Mouse (Mus musculus) liver, embryonic 14.5 days (tissue): ENCODE measurements around the gene Itpk1. TPM values are rescaled to one million over a fixed set of nuclear protein-coding genes. Genes with fewer than 3 reads are reported as not detected.

Experiments used
- ATAC-seq: fragments of 200-750 bp; cut with Nextera tagmentation; 2 replicates; pipeline ENCODE4 v1.8.0; 2017; ENCODE audit warnings: moderate number of reproducible peaks, mild to moderate bottlenecking, moderate library complexity; ENCODE audit not compliant: insufficient read depth
- DNase-seq, 3 experiments: peaks; one replicate each; pipeline ENCODE4 v3.0.0-alpha.2; 2012 to 2013; ENCODE audit warnings: low read depth in 3 of 3, low spot score in 3 of 3
- H3K27ac ChIP-seq: fragments of 300-500 bp; sonication (generic); 2 replicates; pipeline ENCODE4 v1.5.1; 2014; ENCODE audit warnings: moderate library complexity, mild to moderate bottlenecking, control low read depth, inconsistent platforms
- H3K27me3 ChIP-seq: fragments of 300-500 bp; sonication (generic); 2 replicates; pipeline ENCODE4 v1.6.1; 2014; ENCODE audit warnings: mild to moderate bottlenecking, low read length, moderate library complexity; ENCODE audit not compliant: control insufficient read depth, insufficient read depth
- H3K36me3 ChIP-seq: fragments of 300-500 bp; sonication (generic); replicated peaks from 2 replicates; pipeline ENCODE4 v1.6.1; 2014; ENCODE audit warnings: low read depth; ENCODE audit not compliant: control insufficient read depth, insufficient read depth
- H3K4me1 ChIP-seq, 2 experiments: fragments of 200-500 bp in 1 of 2; fragments of 300-500 bp in 1 of 2; sonication (generic) in 1 of 2; replicated peaks; 2 replicates each; pipeline ENCODE4 v1.6.1; 2012 to 2014; ENCODE audit warnings: antibody characterized with exemption in 1 of 2, inconsistent platforms in 1 of 2, low read length in 1 of 2; ENCODE audit not compliant: control insufficient read depth in 2 of 2, insufficient read depth in 2 of 2
- H3K4me2 ChIP-seq: fragments of 300-500 bp; sonication (generic); 2 replicates; pipeline ENCODE4 v1.6.1; 2014; ENCODE audit warnings: low read depth, mild to moderate bottlenecking, control low read depth, moderate library complexity
- H3K4me3 ChIP-seq, 2 experiments: fragments of 200-500 bp in 1 of 2; fragments of 300-500 bp in 1 of 2; sonication (generic) in 1 of 2; 2 replicates each; pipeline ENCODE4 v1.5.1; 2012 to 2014; ENCODE audit warnings: low read depth in 2 of 2, low read length in 2 of 2, mild to moderate bottlenecking in 2 of 2, control low read depth in 1 of 2, inconsistent platforms in 1 of 2, moderate library complexity in 1 of 2; ENCODE audit not compliant: insufficient read depth in 1 of 2
- H3K9ac ChIP-seq: fragments of 300-500 bp; sonication (generic); replicated peaks from 2 replicates; pipeline ENCODE4 v1.6.1; 2014; ENCODE audit warnings: mild to moderate bottlenecking, control low read depth, moderate library complexity
- H3K9me3 ChIP-seq: fragments of 300-500 bp; sonication (generic); 2 replicates; pipeline ENCODE4 v1.6.1; 2016; ENCODE audit warnings: low read length, mixed read lengths; ENCODE audit not compliant: control insufficient read depth
- CTCF ChIP-seq: IDR thresholded peaks from 2 replicates; pipeline ENCODE4 v1.5.1; 2016; ENCODE audit warnings: antibody characterized with exemption, low read depth, control low read depth
- EP300 ChIP-seq: IDR thresholded peaks from 2 replicates; pipeline ENCODE4 v1.6.1; 2016; ENCODE audit warnings: antibody characterized with exemption, low read depth
- WGBS: fragments of 180-500 bp; shearing (Covaris S2); extraction: QIAGEN DNeasy Blood & Tissue Kit; methylation state at CpG from one replicate; pipeline ENCODE4 v1.1.7; 2014; ENCODE audit not compliant: insufficient replicate concordance; 5-methylcytosine and 5-hydroxymethylcytosine counted together
- polyA plus RNA-seq, 2 experiments: library from polyadenylated mRNA; depleted of rRNA in 1 of 2; stranded (reverse) in 1 of 2; unstranded in 1 of 2; fragments of >200 nt; fragmentation: Nextera tagmentation in 1 of 2; extraction: Ambion mirVana in 1 of 2; gene quantifications; 2 replicates each; pipeline versions ENCODE4 v1.2.1 to v1.2.3; 2012 to 2014

The Itpk1 gene
- polyA plus RNA-seq, 2 experiments: 2.3 to 2.4 TPM

DNA sequence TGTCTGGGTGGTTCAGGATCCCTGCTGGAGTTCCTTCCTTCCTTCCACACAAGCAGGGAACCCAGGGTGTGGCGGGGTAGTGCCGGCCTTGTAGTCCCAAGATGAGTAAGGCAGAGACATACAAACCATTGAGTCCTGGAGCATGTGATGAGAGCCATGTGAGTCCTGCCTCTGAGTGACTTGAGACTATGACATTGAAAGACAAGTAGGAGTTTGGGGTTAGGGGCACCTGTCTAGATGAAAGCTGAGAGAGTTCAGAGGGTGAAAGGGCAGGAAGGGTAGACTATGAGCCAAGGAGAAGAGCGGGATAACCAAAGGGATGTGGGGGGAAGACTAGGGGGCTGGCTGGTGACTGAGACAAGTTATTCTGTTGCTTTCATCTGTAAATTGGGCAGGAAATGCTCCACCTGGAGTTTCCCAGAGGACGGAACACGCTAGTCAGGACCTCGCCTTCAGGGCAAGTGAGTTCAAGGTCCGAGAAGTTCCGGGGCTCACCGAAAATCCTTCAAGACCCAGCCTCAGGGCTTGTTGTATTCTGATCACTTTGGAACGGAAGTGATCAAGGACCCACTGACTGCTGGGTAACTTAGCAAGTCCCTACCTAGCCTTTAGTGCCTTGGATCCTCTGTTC, 2.2 kb upstream of the Itpk1 start:
- no peak for ATAC-seq
- no peak overlapping the region for H3K27ac ChIP-seq
- no peak overlapping the region for H3K9ac ChIP-seq
- no peak for DNase-seq
- H3K4me3 ChIP-seq: no peak overlapping the region
- H3K27me3 ChIP-seq: no peaks in the 10 kb centered on the region; the same call in 1 of the 2 replicates
- peaks cover 0 to 15% of the 10 kb centered on the region in 2 experiments; a peak in 3 of 4 replicates for H3K4me1 ChIP-seq
- TF ChIP-seq EP300 (no peak), CTCF (no peak)
- H3K9me3 ChIP-seq: no peaks in the 10 kb centered on the region
- no peak overlapping the region for H3K4me2 ChIP-seq
- 69% methylated on average over 10 of the region's 10 CpGs for WGBS
- H3K36me3 ChIP-seq: no peaks in the 10 kb centered on the region

DNA sequence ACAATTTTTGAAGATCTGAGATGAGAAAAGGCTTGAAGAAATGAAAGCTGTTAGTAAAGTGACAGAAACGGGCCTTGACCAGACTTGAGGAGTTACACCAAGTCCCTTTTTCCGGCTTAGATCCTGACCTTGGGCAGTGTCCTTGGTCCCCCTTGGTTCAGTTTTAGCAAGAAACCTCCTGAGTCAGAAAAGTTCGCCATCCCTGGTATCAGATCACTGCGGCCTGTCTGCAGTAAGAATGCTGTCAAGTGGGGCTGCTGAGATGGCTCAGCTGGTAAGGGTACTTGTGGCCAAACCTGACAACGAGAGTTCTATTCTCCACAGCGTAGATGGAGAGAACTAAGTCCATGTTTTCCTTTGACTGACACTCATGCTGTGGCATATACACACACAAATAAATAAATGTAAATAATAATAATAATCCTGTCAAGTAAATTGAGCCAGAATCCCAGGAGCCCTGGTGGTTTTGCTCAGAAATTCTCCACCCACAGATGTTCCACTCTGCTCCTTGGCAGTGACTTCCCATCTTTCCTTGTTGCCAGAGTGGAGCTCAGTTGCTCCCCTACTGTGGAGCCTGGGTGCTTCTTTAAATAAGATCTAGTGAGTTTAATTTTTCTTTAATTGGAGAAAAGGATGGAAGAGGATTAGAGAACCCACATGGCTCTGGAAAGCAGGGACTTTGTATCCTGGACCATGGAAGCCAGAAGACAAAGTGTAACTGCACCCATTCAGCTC, 1.3 kb upstream of the Itpk1 start:
- Histone ChIP-seq H3K9me3 (no peaks in the 10 kb centered on the region), H3K9ac (no peak overlapping the region), H3K27ac (no peak overlapping the region), H3K36me3 (no peaks in the 10 kb centered on the region), H3K27me3 (no peaks in the 10 kb centered on the region; the same call in 1 of the 2 replicates), H3K4me1 (peaks cover 0 to 15% of the 10 kb centered on the region in 2 experiments; a peak in 3 of 4 replicates), H3K4me3 (no peak overlapping the region), H3K4me2 (peak overlapping the region; percentile 94)
- DNase-seq: no peak
- WGBS: 68% methylated on average over 6 of the region's 6 CpGs
- no peak for ATAC-seq
- no peak for TF ChIP-seq EP300
- no peak for TF ChIP-seq CTCF

DNA sequence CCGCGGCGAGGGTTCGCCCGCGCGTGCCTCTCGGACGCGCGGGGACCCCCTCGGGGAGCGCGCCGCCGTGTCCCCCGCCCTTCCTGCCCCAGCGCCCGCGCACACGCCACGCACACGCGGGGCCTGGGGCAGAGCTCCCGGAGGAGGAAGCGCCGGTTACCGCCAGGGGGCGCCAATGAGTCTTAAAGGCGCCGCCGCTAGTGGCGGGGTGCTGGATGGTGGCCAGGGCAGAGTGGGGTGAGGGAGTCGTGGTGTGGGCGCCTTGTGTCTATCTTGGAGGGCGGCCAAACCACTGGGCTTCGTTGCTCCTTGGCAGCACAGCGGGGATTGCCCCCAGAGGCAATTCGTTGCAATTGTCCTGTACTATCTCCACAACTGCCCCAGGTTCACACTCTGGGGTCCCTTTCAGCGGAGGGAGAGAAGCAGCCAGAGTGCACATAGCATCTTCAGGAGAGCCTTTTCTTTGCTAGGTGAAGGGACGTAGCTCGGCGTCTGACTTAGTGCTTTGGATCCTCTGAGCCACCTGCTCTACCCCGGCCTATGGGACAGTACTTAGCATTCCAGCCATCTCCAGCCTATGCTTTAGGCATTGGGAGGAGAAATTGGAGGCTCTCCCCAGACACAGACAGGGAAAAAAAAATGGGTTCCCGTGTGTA, 614 bp upstream of the Itpk1 start:
- peaks cover 0 to 15% of the 10 kb centered on the region in 2 experiments; a peak in 3 of 4 replicates for H3K4me1 ChIP-seq
- peak overlapping the region; percentile 44; the same call in 1 of the 2 replicates for H3K27ac ChIP-seq
- no peaks in the 10 kb centered on the region; the same call in 1 of the 2 replicates for H3K27me3 ChIP-seq
- ATAC-seq: peak; percentile 80
- peak overlapping the region; percentile 58 to 78 for H3K4me3 ChIP-seq
- H3K9me3 ChIP-seq: no peaks in the 10 kb centered on the region
- H3K4me2 ChIP-seq: peak overlapping the region; percentile 94
- TF ChIP-seq CTCF: peak; percentile 89
- TF ChIP-seq EP300: no peak
- 3% methylated on average over 44 of the region's 45 CpGs for whole genome bisulfite sequencing
- DNase-seq: peak; percentile 46 to 56 (median 55)
- peak overlapping the region; percentile 74 for H3K9ac ChIP-seq
- H3K36me3 ChIP-seq: no peaks in the 10 kb centered on the region

DNA sequence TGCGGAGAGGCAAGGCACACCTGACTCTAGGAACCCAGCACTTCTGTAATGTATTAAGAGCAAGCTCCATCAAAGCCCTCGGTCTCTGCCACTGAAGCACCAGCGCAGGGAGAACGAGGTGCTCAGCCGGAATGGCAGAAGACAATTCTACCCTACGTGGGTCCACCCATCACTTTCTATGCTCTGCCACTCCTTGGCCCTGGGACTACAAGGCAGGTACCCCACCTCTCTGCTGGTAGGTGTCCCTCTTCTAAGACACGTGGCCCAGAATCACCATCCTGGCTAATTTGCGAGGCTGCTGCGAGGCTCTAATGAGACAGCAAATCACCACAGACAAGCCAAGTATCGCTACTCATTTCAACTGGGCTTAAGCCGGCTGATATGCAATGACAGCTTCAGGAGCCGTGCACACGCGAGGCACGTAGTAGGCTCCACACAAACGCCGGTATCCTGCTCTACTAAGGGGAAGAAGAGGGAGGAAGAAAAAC, 765 bp downstream of the Itpk1 start:
- no peaks in the 10 kb centered on the region; the same call in 1 of the 2 replicates for H3K27me3 ChIP-seq
- TF ChIP-seq EP300: no peak
- no peak for TF ChIP-seq CTCF
- peak overlapping the region; percentile 94 for H3K4me2 ChIP-seq
- no peaks in the 10 kb centered on the region for H3K9me3 ChIP-seq
- no peaks in the 10 kb centered on the region for H3K36me3 ChIP-seq
- H3K9ac ChIP-seq: peak overlapping the region; percentile 66
- ATAC-seq (no peak), DNase-seq (peak in 1 of 3 experiments; percentile 24)
- peaks cover 0 to 20% of the 10 kb centered on the region in 2 experiments; a peak in 3 of 4 replicates for H3K4me1 ChIP-seq
- no peak overlapping the region for H3K27ac ChIP-seq
- peak overlapping the region; percentile 78 to 81 for H3K4me3 ChIP-seq
- WGBS: 15% methylated on average over 17 of the region's 17 CpGs
